Mouse (Mus musculus): ENCODE results near the gene Mansc4.

Gene Mansc4

GRCm38 (mm10) chr6:147086594-147087225 lies at the start of gene Mansc4:
Gene Mansc4 (minus strand): TSS chr6:147087032.
- CTCF ChIA-PET, result interaction anchor here in 2 of 4 experiments (0.5 to 1.5 kb wide), 6 partner anchors 19 to 241 kb away, joined by 3 to 10 read pairs (median 4); no protein-coding TSS in a partner anchor
- POLR2A ChIA-PET, result interaction anchor here in 3 of 4 experiments (0.6 to 3.8 kb wide), 12 partner anchors 9 to 1119 kb away, joined by 3 to 47 read pairs (median 3); no protein-coding TSS in a partner anchor

GRCm38 (mm10) chr6:147127239-147127638 lies 40.4 kb upstream of the Mansc4 start:
- CTCF ChIA-PET, result interaction anchor here in 2 of 4 experiments (0.8 to 1.5 kb wide), 2 partner anchors 11 kb away, joined by 4 to 7 read pairs; no protein-coding TSS in a partner anchor
- POLR2A ChIA-PET, result no interaction called here

- ChIA-PET POLR2A (interaction anchor here in 1 of 4 experiments (0.6 kb wide), 1 partner anchor 151 kb away, joined by 3 read pairs; no protein-coding TSS in a partner anchor), CTCF (no interaction called here)
These were observed 34.5 kb upstream of the Mansc4 start for GRCm38 (mm10) chr6:147121320-147121719.

- ChIA-PET POLR2A (interaction anchor here in 1 of 4 experiments (0.7 to 1.7 kb wide), 3 partner anchors 14 to 325 kb away, joined by 3 to 6 read pairs (median 5); no protein-coding TSS in a partner anchor), CTCF (no interaction called here)
These were observed 31.4 kb upstream of the Mansc4 start for GRCm38 (mm10) chr6:147118190-147118589.

- ChIA-PET CTCF (interaction anchor here in 2 of 4 experiments (1.9 to 2.1 kb wide), 2 partner anchors 122 to 123 kb away, joined by 14 to 17 read pairs; no protein-coding TSS in a partner anchor), POLR2A (interaction anchor here in 2 of 4 experiments (0.6 to 1.7 kb wide), 6 partner anchors 12 to 325 kb away, joined by 3 to 6 read pairs (median 4); partner anchors contain the start of gene Mrps35 (in 1 of the 2))
These were observed 30.9 kb upstream of the Mansc4 start for GRCm38 (mm10) chr6:147117764-147118163.

- POLR2A ChIA-PET, result interaction anchor here in 3 of 4 experiments (0.5 to 1.7 kb wide), 14 partner anchors 10 to 60 kb away, joined by 3 to 5 read pairs (median 4); partner anchors contain the start of gene Klhl42 (in 1 of the 3)
- CTCF ChIA-PET, result interaction anchor here (0.5 to 2.1 kb wide), 46 partner anchors 8 to 1412 kb away, joined by 3 to 17 read pairs (median 3); partner anchors contain the start of genes Mansc4 (in 1 of the 4) and Mrps35 (in 1 of the 4)
These were observed 29.7 kb upstream of the Mansc4 start for GRCm38 (mm10) chr6:147116579-147116978.

GRCm38 (mm10) chr6:147109283-147109682 lies 22.5 kb upstream of the Mansc4 start:
- ChIA-PET POLR2A (interaction anchor here in 2 of 4 experiments (0.6 to 1.3 kb wide), 3 partner anchors 43 to 1052 kb away, joined by 3 read pairs; no protein-coding TSS in a partner anchor), CTCF (interaction anchor here in 2 of 4 experiments (0.5 to 0.6 kb wide), 3 partner anchors 50 to 165 kb away, joined by 3 to 4 read pairs (median 3); no protein-coding TSS in a partner anchor)

GRCm38 (mm10) chr6:147106716-147107115 lies 19.9 kb upstream of the Mansc4 start:
- ChIA-PET POLR2A (interaction anchor here in 3 of 4 experiments (0.6 to 3.8 kb wide), 10 partner anchors 7 to 81 kb away, joined by 3 to 23 read pairs (median 3); partner anchors contain the start of gene Klhl42 (in 1 of the 3)), CTCF (interaction anchor here in 2 of 4 experiments (0.6 to 2.4 kb wide), 5 partner anchors 8 to 421 kb away, joined by 3 to 7 read pairs (median 3); no protein-coding TSS in a partner anchor)

- CTCF ChIA-PET, result interaction anchor here in 1 of 4 experiments (0.6 to 1.5 kb wide), 4 partner anchors 9 to 135 kb away, joined by 3 to 5 read pairs (median 4); no protein-coding TSS in a partner anchor
- POLR2A ChIA-PET, result interaction anchor here (0.6 to 3.8 kb wide), 6 partner anchors 11 to 46 kb away, joined by 3 to 23 read pairs (median 4); partner anchors contain the start of genes Klhl42 (in 1 of the 4) and Mansc4 (in 1 of the 4)
These were observed 18.7 kb upstream of the Mansc4 start for GRCm38 (mm10) chr6:147105529-147105928.

- CTCF ChIA-PET, result no interaction called here
- POLR2A ChIA-PET, result interaction anchor here in 1 of 4 experiments (2.0 to 2.7 kb wide), 2 partner anchors 9 to 60 kb away, joined by 4 to 7 read pairs; partner anchors contain the start of gene Mrps35
These were observed 15.5 kb upstream of the Mansc4 start for GRCm38 (mm10) chr6:147102293-147102692.

GRCm38 (mm10) chr6:147099458-147100277 lies 12.8 kb upstream of the Mansc4 start:
- CTCF ChIA-PET, result interaction anchor here in 1 of 4 experiments (0.7 to 0.9 kb wide), 2 partner anchors 41 to 141 kb away, joined by 3 read pairs; no protein-coding TSS in a partner anchor
- POLR2A ChIA-PET, result interaction anchor here (0.6 to 2.2 kb wide), 9 partner anchors 9 to 57 kb away, joined by 3 to 6 read pairs (median 3); partner anchors contain the start of gene Mrps35 (in 1 of the 4)

- POLR2A ChIA-PET, result interaction anchor here in 2 of 4 experiments (0.6 to 1.4 kb wide), 7 partner anchors 14 to 81 kb away, joined by 3 to 5 read pairs (median 4); no protein-coding TSS in a partner anchor
- CTCF ChIA-PET, result interaction anchor here in 3 of 4 experiments (0.6 to 1.2 kb wide), 3 partner anchors 19 to 1105 kb away, joined by 3 read pairs; no protein-coding TSS in a partner anchor
These were observed 10.6 kb upstream of the Mansc4 start for GRCm38 (mm10) chr6:147097346-147097929.

- ChIA-PET POLR2A (interaction anchor here in 2 of 4 experiments (0.6 to 1.4 kb wide), 6 partner anchors 14 to 81 kb away, joined by 3 to 5 read pairs (median 4); no protein-coding TSS in a partner anchor), CTCF (interaction anchor here in 2 of 4 experiments (0.6 to 1.2 kb wide), 2 partner anchors 20 to 637 kb away, joined by 3 read pairs; no protein-coding TSS in a partner anchor)
These were observed 10.1 kb upstream of the Mansc4 start for GRCm38 (mm10) chr6:147096934-147097333.

GRCm38 (mm10) chr6:147096109-147096508 lies 9.3 kb upstream of the Mansc4 start:
- CTCF ChIA-PET, result interaction anchor here in 1 of 4 experiments (0.8 to 1.2 kb wide), 2 partner anchors 20 to 271 kb away, joined by 3 to 5 read pairs; no protein-coding TSS in a partner anchor
- POLR2A ChIA-PET, result interaction anchor here in 2 of 4 experiments (0.6 to 1.3 kb wide), 4 partner anchors 10 to 282 kb away, joined by 3 to 8 read pairs (median 3); partner anchors contain the start of gene Mansc4 (in 1 of the 2)

- CTCF ChIA-PET, result interaction anchor here in 2 of 4 experiments (0.6 to 0.8 kb wide), 2 partner anchors 39 to 261 kb away, joined by 3 read pairs; no protein-coding TSS in a partner anchor
- POLR2A ChIA-PET, result interaction anchor here in 3 of 4 experiments (0.7 to 4.8 kb wide), 9 partner anchors 9 to 26 kb away, joined by 3 to 23 read pairs (median 4); no protein-coding TSS in a partner anchor
These were observed 7.9 kb upstream of the Mansc4 start for GRCm38 (mm10) chr6:147094771-147095170.

- CTCF ChIA-PET, result interaction anchor here in 1 of 4 experiments (0.6 kb wide), 1 partner anchor 148 kb away, joined by 3 read pairs; no protein-coding TSS in a partner anchor
These were observed 5.3 kb upstream of the Mansc4 start for GRCm38 (mm10) chr6:147092136-147092535.

More at GRCm38 (mm10) chr6:147092136-147092535, 5.3 kb upstream of the Mansc4 start:
- POLR2A ChIA-PET, result interaction anchor here (0.6 to 4.8 kb wide), 22 partner anchors 10 to 204 kb away, joined by 3 to 30 read pairs (median 4); partner anchors contain the start of genes Mrps35 (in 3 of the 4) and Ppfibp1 (in 1 of the 4)

Data from embryonic stem cell, embryonic (primary cell).